Mouse (Mus musculus): ENCODE data around the gene Cdk18. TPM values are rescaled to one million over a fixed set of nuclear protein-coding genes. Genes with fewer than 3 reads are reported as not detected.

Gene Cdk18
- polyA plus RNA-seq, 1 experiment: 24.6 TPM

- Histone ChIP-seq H3K4me3 (ENCODE audit: low read depth, low read length) (no peak overlapping the region), H3K9ac (ENCODE audit: low read depth, poor library complexity, severe bottlenecking) (0 out of 2 replicates have a peak overlapping the region, but pooled peaks have one; percentile 26), H3K4me1 (ENCODE audit: control insufficient read depth, insufficient read depth, low read length) (peaks cover 10% of the 10 kb centered on the region), H3K9me3 (replicated peaks; ENCODE audit: control insufficient read depth, insufficient read depth, low read length, poor library complexity, severe bottlenecking) (no peaks in the 10 kb centered on the region), H3K27ac (ENCODE audit: insufficient read depth, low read length) (peak overlapping the region; percentile 75), H3K36me3 (ENCODE audit: control insufficient read depth, insufficient read depth, low read length, poor library complexity, severe bottlenecking) (no peaks in the 10 kb centered on the region), H3K27me3 (ENCODE audit: control insufficient read depth, insufficient read depth, low read length, poor library complexity, severe bottlenecking) (no peaks in the 10 kb centered on the region)
- TF ChIP-seq EP300 (IDR thresholded peaks at IDR 0.05; ENCODE audit: insufficient read depth, low read depth, low read length) (peak; percentile 97), POLR2A (IDR thresholded peaks at IDR 0.05; ENCODE audit: insufficient read depth, low read length) (no peak), CTCF (IDR thresholded peaks at IDR 0.05; ENCODE audit: low read depth, low read length) (no peak)
Observed at GRCm38 (mm10) chr1:132158741-132159140, 19.3 kb upstream of the Cdk18 start.

GRCm38 (mm10) chr1:132157808-132158207, 18.3 kb upstream of the Cdk18 start:
- H3K36me3 ChIP-seq (ENCODE audit: control insufficient read depth, insufficient read depth, low read length, poor library complexity, severe bottlenecking): no peaks in the 10 kb centered on the region
- H3K27ac ChIP-seq (ENCODE audit: insufficient read depth, low read length): no peak overlapping the region
- peak overlapping the region; percentile 24 for H3K4me3 ChIP-seq (ENCODE audit: low read depth, low read length)
- no peaks in the 10 kb centered on the region for H3K27me3 ChIP-seq (ENCODE audit: control insufficient read depth, insufficient read depth, low read length, poor library complexity, severe bottlenecking)
- H3K4me1 ChIP-seq (ENCODE audit: control insufficient read depth, insufficient read depth, low read length): peaks cover 10% of the 10 kb centered on the region
- TF ChIP-seq CTCF (IDR thresholded peaks at IDR 0.05; ENCODE audit: low read depth, low read length): no peak
- no peak for TF ChIP-seq EP300 (IDR thresholded peaks at IDR 0.05; ENCODE audit: insufficient read depth, low read depth, low read length)
- TF ChIP-seq POLR2A (IDR thresholded peaks at IDR 0.05; ENCODE audit: insufficient read depth, low read length): no peak
- H3K9me3 ChIP-seq (replicated peaks; ENCODE audit: control insufficient read depth, insufficient read depth, low read length, poor library complexity, severe bottlenecking): no peaks in the 10 kb centered on the region
- H3K9ac ChIP-seq (ENCODE audit: low read depth, poor library complexity, severe bottlenecking): peak overlapping the region; percentile 10

- no peaks in the 10 kb centered on the region for H3K9me3 ChIP-seq (replicated peaks; ENCODE audit: control insufficient read depth, insufficient read depth, low read length, poor library complexity, severe bottlenecking)
- no peak overlapping the region for H3K27ac ChIP-seq (ENCODE audit: insufficient read depth, low read length)
- no peak for TF ChIP-seq EP300 (IDR thresholded peaks at IDR 0.05; ENCODE audit: insufficient read depth, low read depth, low read length)
- peak; percentile 96 for TF ChIP-seq CTCF (IDR thresholded peaks at IDR 0.05; ENCODE audit: low read depth, low read length)
- no peak for TF ChIP-seq POLR2A (IDR thresholded peaks at IDR 0.05; ENCODE audit: insufficient read depth, low read length)
- H3K4me3 ChIP-seq (ENCODE audit: low read depth, low read length): peak overlapping the region; percentile 24
- H3K4me1 ChIP-seq (ENCODE audit: control insufficient read depth, insufficient read depth, low read length): peaks cover 10% of the 10 kb centered on the region
- no peaks in the 10 kb centered on the region for H3K36me3 ChIP-seq (ENCODE audit: control insufficient read depth, insufficient read depth, low read length, poor library complexity, severe bottlenecking)
- H3K27me3 ChIP-seq (ENCODE audit: control insufficient read depth, insufficient read depth, low read length, poor library complexity, severe bottlenecking): no peaks in the 10 kb centered on the region
- H3K9ac ChIP-seq (ENCODE audit: low read depth, poor library complexity, severe bottlenecking): peak overlapping the region; percentile 10
Observed at GRCm38 (mm10) chr1:132157016-132157781, 17.7 kb upstream of the Cdk18 start.

GRCm38 (mm10) chr1:132155737-132156136, 16.3 kb upstream of the Cdk18 start:
- no peaks in the 10 kb centered on the region for H3K27me3 ChIP-seq (ENCODE audit: control insufficient read depth, insufficient read depth, low read length, poor library complexity, severe bottlenecking)
- H3K9me3 ChIP-seq (replicated peaks; ENCODE audit: control insufficient read depth, insufficient read depth, low read length, poor library complexity, severe bottlenecking): no peaks in the 10 kb centered on the region
- H3K4me1 ChIP-seq (ENCODE audit: control insufficient read depth, insufficient read depth, low read length): peaks cover 10% of the 10 kb centered on the region
- H3K4me3 ChIP-seq (ENCODE audit: low read depth, low read length): no peak overlapping the region
- peak; percentile 88 for TF ChIP-seq CTCF (IDR thresholded peaks at IDR 0.05; ENCODE audit: low read depth, low read length)
- TF ChIP-seq EP300 (IDR thresholded peaks at IDR 0.05; ENCODE audit: insufficient read depth, low read depth, low read length): 0 out of 2 replicates have a peak, but pooled peaks have one; percentile 32
- no peak for TF ChIP-seq POLR2A (IDR thresholded peaks at IDR 0.05; ENCODE audit: insufficient read depth, low read length)
- no peaks in the 10 kb centered on the region for H3K36me3 ChIP-seq (ENCODE audit: control insufficient read depth, insufficient read depth, low read length, poor library complexity, severe bottlenecking)
- H3K9ac ChIP-seq (ENCODE audit: low read depth, poor library complexity, severe bottlenecking): no peak overlapping the region
- H3K27ac ChIP-seq (ENCODE audit: insufficient read depth, low read length): no peak overlapping the region

GRCm38 (mm10) chr1:132153691-132154090, 14.2 kb upstream of the Cdk18 start:
- TF ChIP-seq POLR2A (IDR thresholded peaks at IDR 0.05; ENCODE audit: insufficient read depth, low read length): no peak
- no peak for TF ChIP-seq EP300 (IDR thresholded peaks at IDR 0.05; ENCODE audit: insufficient read depth, low read depth, low read length)
- TF ChIP-seq CTCF (IDR thresholded peaks at IDR 0.05; ENCODE audit: low read depth, low read length): no peak
- Histone ChIP-seq H3K4me3 (ENCODE audit: low read depth, low read length) (no peak overlapping the region), H3K9ac (ENCODE audit: low read depth, poor library complexity, severe bottlenecking) (peak overlapping the region; percentile 5; the same call in 1 of the 2 replicates), H3K4me1 (ENCODE audit: control insufficient read depth, insufficient read depth, low read length) (peaks cover 2% of the 10 kb centered on the region), H3K36me3 (ENCODE audit: control insufficient read depth, insufficient read depth, low read length, poor library complexity, severe bottlenecking) (no peaks in the 10 kb centered on the region), H3K9me3 (replicated peaks; ENCODE audit: control insufficient read depth, insufficient read depth, low read length, poor library complexity, severe bottlenecking) (no peaks in the 10 kb centered on the region), H3K27me3 (ENCODE audit: control insufficient read depth, insufficient read depth, low read length, poor library complexity, severe bottlenecking) (no peaks in the 10 kb centered on the region), H3K27ac (ENCODE audit: insufficient read depth, low read length) (no peak overlapping the region)

GRCm38 (mm10) chr1:132153086-132153690, 13.7 kb upstream of the Cdk18 start:
- no peaks in the 10 kb centered on the region for H3K9me3 ChIP-seq (replicated peaks; ENCODE audit: control insufficient read depth, insufficient read depth, low read length, poor library complexity, severe bottlenecking)
- H3K9ac ChIP-seq (ENCODE audit: low read depth, poor library complexity, severe bottlenecking): peak overlapping the region; percentile 5; the same call in 1 of the 2 replicates
- H3K36me3 ChIP-seq (ENCODE audit: control insufficient read depth, insufficient read depth, low read length, poor library complexity, severe bottlenecking): no peaks in the 10 kb centered on the region
- TF ChIP-seq CTCF (IDR thresholded peaks at IDR 0.05; ENCODE audit: low read depth, low read length): no peak
- 0 out of 2 replicates have a peak, but pooled peaks have one; percentile 18 for TF ChIP-seq EP300 (IDR thresholded peaks at IDR 0.05; ENCODE audit: insufficient read depth, low read depth, low read length)
- H3K27ac ChIP-seq (ENCODE audit: insufficient read depth, low read length): no peak overlapping the region
- no peaks in the 10 kb centered on the region for H3K4me1 ChIP-seq (ENCODE audit: control insufficient read depth, insufficient read depth, low read length)
- no peak overlapping the region for H3K4me3 ChIP-seq (ENCODE audit: low read depth, low read length)
- H3K27me3 ChIP-seq (ENCODE audit: control insufficient read depth, insufficient read depth, low read length, poor library complexity, severe bottlenecking): no peaks in the 10 kb centered on the region

Measured in ES-Bruce4 (cell line).